Mouse (Mus musculus) monocyte, adult 2 months (primary cell): ENCODE results near the gene Gm49373.
"Not testable (repeated sequence)": the region's sequence is repeated elsewhere in the genome, so short reads cannot be mapped to it uniquely, and the experiment has no call there.

Source experiments
- DNase-seq, 2 experiments: peaks; one replicate each; pipeline ENCODE4 v3.0.0; 2022; ENCODE audit warnings: low spot score in 2 of 2, low read depth in 1 of 2

Gene Gm49373

GRCm38 (mm10) chr9:21074173-21074572 is 1.3 kb upstream of the Gm49373 start:
- DNase-seq: no peak

- DNase-seq: no peak
Measured at GRCm38 (mm10) chr9:21072641-21073040, 255 bp downstream of the Gm49373 start.

GRCm38 (mm10) chr9:21067006-21067684 is 5.8 kb downstream of the Gm49373 start, which contains the start of gene Zglp1:
Gene Zglp1, minus strand, starts transcription at chr9:21067093.
- DNase-seq: no peak

- DNase-seq: no peak
Measured at GRCm38 (mm10) chr9:21062928-21063327, 10.0 kb downstream of the Gm49373 start.

DNA sequence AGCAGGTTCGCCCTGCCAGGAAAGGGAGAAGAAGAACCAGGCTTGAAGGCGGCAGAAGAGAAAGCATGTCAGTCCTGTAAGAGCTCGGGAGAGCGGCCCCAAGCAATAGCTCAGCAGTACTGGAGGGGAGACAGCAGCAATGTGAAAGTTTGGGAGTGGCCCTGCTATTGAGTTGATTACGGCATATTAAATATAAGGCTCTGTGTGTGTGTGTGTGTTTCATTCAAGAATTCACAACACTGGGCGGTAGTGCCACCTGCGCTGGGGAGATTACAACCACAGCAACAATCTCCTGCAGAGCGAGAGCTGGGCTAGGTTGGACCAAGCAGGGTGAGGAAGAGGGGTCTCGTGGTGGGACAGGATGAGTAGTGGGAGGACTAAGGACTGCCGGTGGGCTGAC is 21.3 kb downstream of the Gm49373 start:
- DNase-seq: no peak

DNA sequence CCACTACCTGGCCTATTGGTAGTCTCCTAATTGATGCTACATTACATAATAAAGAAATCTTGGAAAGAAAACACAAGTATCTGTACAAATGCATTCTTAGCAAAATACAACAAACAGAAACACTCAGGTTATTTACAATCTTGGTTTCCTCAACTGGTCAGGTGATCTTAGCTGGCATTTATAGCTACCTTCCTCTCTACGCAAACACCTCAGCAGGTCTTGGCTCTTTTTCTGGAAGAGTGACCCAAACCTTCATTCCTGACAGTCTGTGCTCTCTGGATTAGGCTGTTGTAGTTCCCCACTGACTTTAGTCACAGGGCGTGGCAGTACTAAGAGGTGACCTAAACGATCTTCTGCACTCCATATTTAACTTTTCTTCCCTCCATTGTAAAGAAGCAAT is 27.7 kb downstream of the Gm49373 start:
- no peak for DNase-seq

DNA sequence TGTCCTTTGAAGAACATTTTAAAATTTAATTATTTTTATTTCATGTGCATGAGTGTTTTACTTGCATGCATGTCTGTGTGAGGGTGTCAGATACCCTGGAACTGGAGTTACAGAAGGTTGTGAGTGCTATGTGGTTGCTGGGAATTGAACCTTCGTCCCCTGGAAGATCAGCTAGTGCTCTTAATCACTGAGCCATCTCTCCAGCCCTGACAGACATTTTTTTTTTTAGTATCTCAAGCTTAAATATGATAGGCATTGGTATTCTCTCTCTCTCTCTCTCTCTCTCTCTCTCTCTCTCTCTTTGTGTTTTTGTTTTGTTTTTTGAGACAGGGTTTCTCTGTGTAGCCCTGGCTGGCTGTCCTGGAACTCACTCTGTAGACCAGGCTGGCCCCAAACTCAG is 28.1 kb downstream of the Gm49373 start:
- DNase-seq: not testable (repeated sequence)

DNA sequence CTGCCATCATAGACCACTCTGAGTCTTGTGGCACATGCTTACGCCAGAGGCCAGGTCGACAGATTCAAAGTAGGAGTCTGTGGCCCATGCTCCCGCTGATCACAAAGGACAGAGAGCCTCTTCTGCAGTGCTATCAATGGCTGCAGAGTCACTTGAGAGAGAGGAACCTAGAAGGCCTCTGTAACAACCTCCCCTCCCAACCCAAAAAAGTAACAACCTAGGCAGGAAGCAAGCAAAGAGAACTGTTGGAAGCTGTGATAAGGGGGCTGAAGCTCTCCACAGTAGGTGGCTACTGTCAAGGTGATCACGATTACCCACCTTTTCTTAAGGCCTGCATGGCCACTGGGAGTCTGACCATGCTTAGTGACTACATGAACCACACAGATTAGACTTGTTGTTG is 29.3 kb downstream of the Gm49373 start:
- DNase-seq: no peak

GRCm38 (mm10) chr9:21041308-21041707 is 31.6 kb downstream of the Gm49373 start:
- DNase-seq: no peak

DNA sequence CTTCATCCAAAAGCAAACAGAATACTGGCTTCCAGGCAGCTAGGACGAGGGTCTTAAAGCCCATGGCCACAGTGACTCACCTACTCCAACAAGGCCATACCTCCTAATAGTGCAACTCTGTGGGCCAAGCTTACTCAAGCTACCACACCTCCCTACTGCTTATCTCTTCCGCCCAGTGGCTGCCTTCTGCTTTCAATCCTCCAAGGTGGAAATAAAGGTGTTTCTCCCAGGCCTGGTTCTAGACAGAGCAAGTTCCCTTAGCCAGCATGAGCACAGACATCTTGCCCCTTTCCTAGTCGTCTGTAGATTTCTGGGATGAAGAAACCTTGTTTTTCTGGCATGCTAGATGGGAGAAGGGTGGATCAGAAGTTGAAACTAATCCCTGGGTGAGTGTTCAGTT is 33.1 kb downstream of the Gm49373 start:
- no peak for DNase-seq

DNA sequence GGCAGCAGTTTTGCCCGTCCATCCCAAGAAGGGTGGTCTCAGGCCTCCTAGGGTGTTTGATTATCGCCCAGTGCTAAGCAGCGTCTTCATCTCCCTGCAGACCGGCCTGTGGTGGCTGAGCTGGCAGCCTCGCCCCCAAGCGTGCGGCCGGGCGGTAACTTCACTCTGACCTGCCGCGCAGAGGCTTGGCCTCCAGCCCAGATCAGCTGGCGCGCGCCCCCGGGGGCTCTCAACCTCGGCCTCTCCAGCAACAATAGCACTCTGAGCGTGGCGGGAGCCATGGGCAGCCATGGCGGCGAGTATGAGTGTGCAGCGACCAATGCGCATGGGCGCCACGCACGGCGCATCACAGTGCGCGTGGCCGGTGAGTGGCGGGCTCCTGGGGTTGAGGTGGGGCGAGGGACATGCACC is 35.4 kb downstream of the Gm49373 start:
- no peak for DNase-seq

- DNase-seq: no peak
Measured at GRCm38 (mm10) chr9:21036666-21037065, 36.2 kb downstream of the Gm49373 start.

GRCm38 (mm10) chr9:21036161-21036560 is 36.7 kb downstream of the Gm49373 start:
- no peak for DNase-seq

DNA sequence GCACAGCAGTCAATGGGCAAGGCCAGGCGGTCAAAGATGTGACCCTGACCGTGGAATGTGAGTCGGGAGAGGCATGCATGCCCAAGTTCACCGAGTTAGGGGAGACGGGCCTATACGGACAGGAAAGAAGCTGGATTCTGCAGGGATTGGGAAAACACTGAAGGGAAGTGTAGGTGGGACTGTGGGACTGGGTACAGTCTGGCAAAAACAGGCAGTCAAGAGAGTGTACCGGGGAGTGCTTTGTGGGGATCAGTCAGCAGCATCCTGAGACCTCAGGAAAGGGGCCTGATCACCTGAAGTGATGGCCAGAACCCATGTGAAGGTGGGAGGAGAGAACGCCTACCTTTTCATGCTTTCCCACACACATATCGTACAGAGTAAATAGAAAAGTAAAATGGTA is 37.3 kb downstream of the Gm49373 start:
- no peak for DNase-seq

GRCm38 (mm10) chr9:21034481-21035085 is 38.3 kb downstream of the Gm49373 start:
- no peak for DNase-seq

GRCm38 (mm10) chr9:21033136-21033535 is 39.8 kb downstream of the Gm49373 start:
- peak; percentile 68 to 84 for DNase-seq

- no peak for DNase-seq
Measured at GRCm38 (mm10) chr9:21032491-21032890, 40.4 kb downstream of the Gm49373 start.

GRCm38 (mm10) chr9:21031896-21032351 is 41.0 kb downstream of the Gm49373 start, which contains the start of gene Icam5:
Gene Icam5, plus strand, starts transcription at chr9:21032073.
- DNase-seq: no peak

GRCm38 (mm10) chr9:21031251-21031895 is 41.5 kb downstream of the Gm49373 start:
- peak in 1 of 2 experiments; percentile 41 for DNase-seq

DNA sequence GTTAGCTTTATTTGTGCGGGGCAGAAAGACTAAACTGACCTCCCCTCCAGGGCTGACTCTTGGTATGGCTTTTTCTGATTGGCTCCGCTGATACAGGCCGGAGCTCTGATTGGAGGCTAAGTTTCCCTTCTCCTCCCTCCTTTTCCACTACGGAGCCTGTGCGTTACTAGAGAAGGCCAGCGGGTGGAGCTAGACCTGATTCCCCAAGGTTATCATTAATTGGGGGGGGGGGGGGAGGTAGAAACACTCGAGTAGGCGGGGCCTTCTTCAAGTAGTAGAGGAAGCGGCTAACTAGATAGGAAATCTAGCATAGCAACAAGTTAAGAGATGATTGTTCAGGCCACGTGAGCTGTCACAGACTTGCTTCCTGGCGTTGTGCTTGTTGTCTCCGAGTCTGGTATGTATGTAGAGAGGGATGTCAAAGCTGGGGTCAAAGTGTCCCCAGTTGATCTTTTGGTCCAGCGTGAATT is 42.1 kb downstream of the Gm49373 start:
- DNase-seq: peak; percentile 64 to 78

- DNase-seq: no peak
Measured at GRCm38 (mm10) chr9:21030055-21030600, 42.8 kb downstream of the Gm49373 start.
